Mouse (Mus musculus): ENCODE data around the gene Tprg. TPM values are rescaled to one million over a fixed set of nuclear protein-coding genes. Genes with fewer than 3 reads are reported as not detected.

The Tprg gene
- not detected in 2 replicates for polyA plus RNA-seq (2015; fragmentation: Nextera tagmentation; extraction: Ambion mirVana)

- H3K9ac ChIP-seq: no peak within 1 kb of the TSS
- no peak within 1 kb of the TSS for H3K4me2 ChIP-seq
- H3K36me3 ChIP-seq (ENCODE audit: poor library complexity, severe bottlenecking): no peaks in the 10 kb centered on the region
- H3K9me3 ChIP-seq (replicated peaks): no peaks in the 10 kb centered on the region
- WGBS: 87% methylated on average over 5 of the region's 5 CpGs
- H3K27me3 ChIP-seq: no peaks in the 10 kb centered on the region
- no peak within 1 kb of the TSS for H3K4me3 ChIP-seq
- H3K4me1 ChIP-seq: no peaks in the 10 kb centered on the region
- no peak for ATAC-seq
- H3K27ac ChIP-seq: no peak within 1 kb of the TSS
These were observed at the start of gene Tprg for GRCm38 (mm10) chr16:25286517-25286916. Gene Tprg, plus strand, starts transcription at chr16:25286817.

GRCm38 (mm10) chr16:25238274-25239050 is 48.2 kb upstream of the Tprg start:
- H3K27ac ChIP-seq: no peak overlapping the region
- ATAC-seq: no peak
- H3K9me3 ChIP-seq (replicated peaks): no peaks in the 10 kb centered on the region
- H3K4me2 ChIP-seq: no peak overlapping the region
- peaks cover 5% of the 10 kb centered on the region; the same call in 1 of the 2 replicates for H3K4me1 ChIP-seq
- no peaks in the 10 kb centered on the region for H3K36me3 ChIP-seq (ENCODE audit: poor library complexity, severe bottlenecking)
- H3K4me3 ChIP-seq: no peak overlapping the region
- no peaks in the 10 kb centered on the region for H3K27me3 ChIP-seq
- WGBS: 82% methylated on average over 11 of the region's 11 CpGs
- no peak overlapping the region for H3K9ac ChIP-seq

- 97% methylated on average over 6 of the region's 6 CpGs for WGBS
- H3K27ac ChIP-seq: no peak overlapping the region
- H3K36me3 ChIP-seq (ENCODE audit: poor library complexity, severe bottlenecking): no peaks in the 10 kb centered on the region
- no peak overlapping the region for H3K4me2 ChIP-seq
- no peaks in the 10 kb centered on the region for H3K27me3 ChIP-seq
- no peak overlapping the region for H3K4me3 ChIP-seq
- H3K9ac ChIP-seq: no peak overlapping the region
- H3K9me3 ChIP-seq (replicated peaks): no peaks in the 10 kb centered on the region
- ATAC-seq: no peak
- no peaks in the 10 kb centered on the region for H3K4me1 ChIP-seq
These were observed 37.7 kb upstream of the Tprg start for GRCm38 (mm10) chr16:25248889-25249288.

GRCm38 (mm10) chr16:25250129-25250749 is 36.4 kb upstream of the Tprg start:
- Histone ChIP-seq H3K4me1 (no peaks in the 10 kb centered on the region), H3K27ac (no peak overlapping the region), H3K4me2 (no peak overlapping the region), H3K4me3 (no peak overlapping the region), H3K36me3 (ENCODE audit: poor library complexity, severe bottlenecking) (no peaks in the 10 kb centered on the region), H3K27me3 (no peaks in the 10 kb centered on the region), H3K9me3 (replicated peaks) (no peaks in the 10 kb centered on the region), H3K9ac (no peak overlapping the region)
- ATAC-seq: no peak
- 87% methylated on average over 6 of the region's 6 CpGs for WGBS

GRCm38 (mm10) chr16:25251080-25251479 is 35.5 kb upstream of the Tprg start:
- no peak for ATAC-seq
- 85% methylated on average over 9 of the region's 9 CpGs for WGBS
- Histone ChIP-seq H3K4me1 (no peaks in the 10 kb centered on the region), H3K27ac (no peak overlapping the region), H3K4me2 (no peak overlapping the region), H3K4me3 (no peak overlapping the region), H3K9me3 (replicated peaks) (no peaks in the 10 kb centered on the region), H3K27me3 (no peaks in the 10 kb centered on the region), H3K36me3 (ENCODE audit: poor library complexity, severe bottlenecking) (no peaks in the 10 kb centered on the region), H3K9ac (no peak overlapping the region)

- 74% methylated on average over 6 of the region's 6 CpGs for WGBS
- ATAC-seq: no peak
- no peak overlapping the region for H3K4me3 ChIP-seq
- no peak overlapping the region for H3K4me2 ChIP-seq
- no peaks in the 10 kb centered on the region for H3K27me3 ChIP-seq
- no peaks in the 10 kb centered on the region for H3K36me3 ChIP-seq (ENCODE audit: poor library complexity, severe bottlenecking)
- H3K27ac ChIP-seq: peak overlapping the region; percentile 67; the same call in 1 of the 2 replicates
- no peaks in the 10 kb centered on the region for H3K4me1 ChIP-seq
- no peak overlapping the region for H3K9ac ChIP-seq
- no peaks in the 10 kb centered on the region for H3K9me3 ChIP-seq (replicated peaks)
These were observed 32.0 kb upstream of the Tprg start for GRCm38 (mm10) chr16:25254646-25255045.

- WGBS: 84% methylated on average over 11 of the region's 11 CpGs
- H3K36me3 ChIP-seq (ENCODE audit: poor library complexity, severe bottlenecking): no peaks in the 10 kb centered on the region
- ATAC-seq: peak; percentile 74
- no peak overlapping the region for H3K4me2 ChIP-seq
- H3K4me3 ChIP-seq: no peak overlapping the region
- H3K9me3 ChIP-seq (replicated peaks): no peaks in the 10 kb centered on the region
- H3K27me3 ChIP-seq: no peaks in the 10 kb centered on the region
- H3K9ac ChIP-seq: no peak overlapping the region
- peak overlapping the region; percentile 67 for H3K27ac ChIP-seq
- no peaks in the 10 kb centered on the region for H3K4me1 ChIP-seq
These were observed 31.4 kb upstream of the Tprg start for GRCm38 (mm10) chr16:25255186-25255585.

- Histone ChIP-seq H3K4me2 (no peak overlapping the region), H3K9ac (no peak overlapping the region), H3K4me1 (no peaks in the 10 kb centered on the region), H3K36me3 (ENCODE audit: poor library complexity, severe bottlenecking) (no peaks in the 10 kb centered on the region), H3K9me3 (replicated peaks) (no peaks in the 10 kb centered on the region), H3K27me3 (no peaks in the 10 kb centered on the region), H3K4me3 (no peak overlapping the region), H3K27ac (no peak overlapping the region; the same call in 1 of the 2 replicates)
- ATAC-seq: peak; percentile 90
- WGBS: 81% methylated on average over 8 of the region's 8 CpGs
These were observed 30.9 kb upstream of the Tprg start for GRCm38 (mm10) chr16:25255603-25256260.

- Histone ChIP-seq H3K9ac (no peak overlapping the region), H3K27me3 (no peaks in the 10 kb centered on the region), H3K4me1 (peaks cover 3% of the 10 kb centered on the region), H3K36me3 (ENCODE audit: poor library complexity, severe bottlenecking) (no peaks in the 10 kb centered on the region), H3K4me3 (no peak overlapping the region), H3K4me2 (no peak overlapping the region), H3K9me3 (replicated peaks) (no peaks in the 10 kb centered on the region), H3K27ac (no peak overlapping the region)
- no peak for ATAC-seq
- WGBS: 94% methylated on average over 5 of the region's 5 CpGs
These were observed 24.3 kb upstream of the Tprg start for GRCm38 (mm10) chr16:25262306-25262705.

GRCm38 (mm10) chr16:25262965-25263364 is 23.7 kb upstream of the Tprg start:
- WGBS: 66% methylated on average over 4 of the region's 4 CpGs
- Histone ChIP-seq H3K4me1 (peaks cover 3% of the 10 kb centered on the region), H3K9ac (no peak overlapping the region), H3K36me3 (ENCODE audit: poor library complexity, severe bottlenecking) (no peaks in the 10 kb centered on the region), H3K4me3 (no peak overlapping the region), H3K27me3 (no peaks in the 10 kb centered on the region), H3K9me3 (replicated peaks) (no peaks in the 10 kb centered on the region), H3K4me2 (no peak overlapping the region), H3K27ac (no peak overlapping the region)
- peak; percentile 36; the same call in 1 of the 2 replicates for ATAC-seq

GRCm38 (mm10) chr16:25263520-25264149 is 23.0 kb upstream of the Tprg start:
- peak; percentile 75 for ATAC-seq
- Histone ChIP-seq H3K4me3 (no peak overlapping the region), H3K9me3 (replicated peaks) (no peaks in the 10 kb centered on the region), H3K27ac (no peak overlapping the region), H3K27me3 (no peaks in the 10 kb centered on the region), H3K36me3 (ENCODE audit: poor library complexity, severe bottlenecking) (no peaks in the 10 kb centered on the region), H3K4me1 (peaks cover 3% of the 10 kb centered on the region), H3K9ac (no peak overlapping the region), H3K4me2 (no peak overlapping the region)
- 40% methylated on average over 9 of the region's 9 CpGs for WGBS

GRCm38 (mm10) chr16:25265177-25265576 is 21.4 kb upstream of the Tprg start:
- Histone ChIP-seq H3K4me3 (no peak overlapping the region), H3K36me3 (ENCODE audit: poor library complexity, severe bottlenecking) (no peaks in the 10 kb centered on the region), H3K9ac (no peak overlapping the region), H3K9me3 (replicated peaks) (no peaks in the 10 kb centered on the region), H3K27me3 (no peaks in the 10 kb centered on the region), H3K27ac (no peak overlapping the region), H3K4me2 (no peak overlapping the region), H3K4me1 (peaks cover 3% of the 10 kb centered on the region)
- ATAC-seq: no peak
- 92% methylated on average over 11 of the region's 11 CpGs for WGBS
